In the genomic region with DNA sequence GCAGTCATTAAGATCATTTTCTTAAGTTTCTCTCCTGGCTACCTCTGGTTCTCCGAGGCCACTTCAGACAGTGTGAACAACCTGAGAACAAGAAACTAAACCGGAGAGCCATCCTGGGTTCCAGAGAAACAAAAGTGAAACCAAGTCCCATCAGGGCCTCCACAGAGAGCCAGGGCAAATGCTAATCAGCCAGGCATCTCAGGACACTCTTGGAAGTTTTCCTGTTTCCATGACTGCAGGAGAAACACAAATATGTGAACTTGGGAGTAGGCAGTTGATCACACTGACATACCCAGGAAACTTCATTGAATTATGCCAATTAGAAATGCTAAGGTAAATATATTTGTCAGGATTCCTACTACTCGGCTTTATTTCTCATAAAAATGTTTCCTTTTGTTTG, we compare ENCODE assay signal across 11 mouse cellular contexts.
DNase-seq lines count a peak whose midpoint lies in the region; ATAC-seq lines count a peak whose summit lies in the region.
"Had no signal": no experiment of that assay in that cellular context is flagged by ENCODE, and none has a peak within 500 bp of the region (broad histone marks: within the 10 kb centered on the region; RNA-seq: fewer than 3 reads in every experiment).

No protein-coding gene starts in this region.

- no peak overlapping the region for H3K27ac ChIP-seq in hindbrain, embryonic 12.5 days
- H3K27ac ChIP-seq in hindbrain, embryonic 10.5 days: no peak overlapping the region
- H3K27ac ChIP-seq: intestine, embryonic 15.5 days; limb, embryonic 15.5 days had no signal

- DNase-seq in hindbrain, embryonic 10.5 days (ENCODE audit: low spot score): no peak
- DNase-seq in Muller cell, postnatal 12 days (ENCODE audit: inconsistent ontology term): peak; percentile 84
- DNase-seq in fibroblast of lung, adult 2 months (ENCODE audit: low read depth): peak; percentile 52
- DNase-seq in large intestine, adult 2 months (ENCODE audit: low read depth, low spot score): peak; percentile 75
- DNase-seq in testis, postnatal 10 days (ENCODE audit: low spot score): no peak
- DNase-seq in B cell, adult 2 months: no peak
- no peak for DNase-seq in thymus, postnatal 10 days (ENCODE audit: low spot score in 2 of 2)
- DNase-seq: cerebellum, adult 11 months had no signal

- no peak overlapping the region for H3K4me2 ChIP-seq in hindbrain, embryonic 12.5 days (replicated peaks)
- H3K4me2 ChIP-seq: intestine, embryonic 15.5 days; limb, embryonic 15.5 days had no signal

- no peaks in the 10 kb centered on the region for H3K9me3 ChIP-seq in hindbrain, embryonic 12.5 days (replicated peaks)
- no peaks in the 10 kb centered on the region for H3K9me3 ChIP-seq in hindbrain, embryonic 10.5 days
- H3K9me3 ChIP-seq: intestine, embryonic 15.5 days; limb, embryonic 15.5 days had no signal

- peaks cover 26% of the 10 kb centered on the region for H3K4me1 ChIP-seq in hindbrain, embryonic 12.5 days
- H3K4me1 ChIP-seq in hindbrain, embryonic 10.5 days (replicated peaks): peaks cover 50% of the 10 kb centered on the region

- peak; percentile 32; the same call in 1 of the 2 replicates for ATAC-seq in hindbrain, embryonic 12.5 days (ENCODE audit: low FRiP score)
- ATAC-seq: intestine, embryonic 15.5 days had no signal

- no peak overlapping the region for H3K4me3 ChIP-seq in hindbrain, embryonic 12.5 days
- no peak overlapping the region for H3K4me3 ChIP-seq in hindbrain, embryonic 10.5 days
- H3K4me3 ChIP-seq: intestine, embryonic 15.5 days; limb, embryonic 15.5 days had no signal

- 34% methylated on average over 3 of the region's 3 CpGs for WGBS in hindbrain, embryonic 12.5 days
- WGBS in hindbrain, embryonic 10.5 days: 57% methylated on average over 3 of the region's 3 CpGs
- 10% methylated on average over 3 of the region's 3 CpGs for WGBS in large intestine, adult 2 months

- H3K9ac ChIP-seq in hindbrain, embryonic 12.5 days: no peak overlapping the region
- H3K9ac ChIP-seq: intestine, embryonic 15.5 days; limb, embryonic 15.5 days had no signal

- no peaks in the 10 kb centered on the region for H3K36me3 ChIP-seq in hindbrain, embryonic 12.5 days
- no peaks in the 10 kb centered on the region for H3K36me3 ChIP-seq in hindbrain, embryonic 10.5 days
- H3K36me3 ChIP-seq: intestine, embryonic 15.5 days; limb, embryonic 15.5 days had no signal

- no peaks in the 10 kb centered on the region for H3K27me3 ChIP-seq in hindbrain, embryonic 12.5 days
- no peaks in the 10 kb centered on the region for H3K27me3 ChIP-seq in hindbrain, embryonic 10.5 days (ENCODE audit: insufficient read depth, poor library complexity, severe bottlenecking)
- H3K27me3 ChIP-seq: intestine, embryonic 15.5 days; limb, embryonic 15.5 days had no signal

Comparison
In these comparisons a context has a peak if more than half of its experiments do, and no peak if none do; other contexts are left out.
1. DNase-seq: peak in Muller cell, postnatal 12 days (single experiment), fibroblast of lung, adult 2 months (single experiment) and large intestine, adult 2 months (single experiment); none in hindbrain, embryonic 10.5 days (single experiment), testis, postnatal 10 days (single experiment), B cell, adult 2 months (0 of 2) and thymus, postnatal 10 days (0 of 2).